Mouse (Mus musculus) neutrophil, adult 59 days (primary cell): ENCODE measurements around the gene Dirc2. TPM values are rescaled to one million over a fixed set of nuclear protein-coding genes. Genes with fewer than 3 reads are reported as not detected.

Experiments used
- total RNA-seq, 2 experiments: library from RNA; stranded (reverse); gene quantifications; 1 replicate in 1 of 2; 2 replicates in 1 of 2; pipeline ENCODE4 v1.2.4; 2023

Dirc2 gene
- 10 to 100 TPM; 19.2 to 22.4 TPM for total RNA-seq

DNA sequence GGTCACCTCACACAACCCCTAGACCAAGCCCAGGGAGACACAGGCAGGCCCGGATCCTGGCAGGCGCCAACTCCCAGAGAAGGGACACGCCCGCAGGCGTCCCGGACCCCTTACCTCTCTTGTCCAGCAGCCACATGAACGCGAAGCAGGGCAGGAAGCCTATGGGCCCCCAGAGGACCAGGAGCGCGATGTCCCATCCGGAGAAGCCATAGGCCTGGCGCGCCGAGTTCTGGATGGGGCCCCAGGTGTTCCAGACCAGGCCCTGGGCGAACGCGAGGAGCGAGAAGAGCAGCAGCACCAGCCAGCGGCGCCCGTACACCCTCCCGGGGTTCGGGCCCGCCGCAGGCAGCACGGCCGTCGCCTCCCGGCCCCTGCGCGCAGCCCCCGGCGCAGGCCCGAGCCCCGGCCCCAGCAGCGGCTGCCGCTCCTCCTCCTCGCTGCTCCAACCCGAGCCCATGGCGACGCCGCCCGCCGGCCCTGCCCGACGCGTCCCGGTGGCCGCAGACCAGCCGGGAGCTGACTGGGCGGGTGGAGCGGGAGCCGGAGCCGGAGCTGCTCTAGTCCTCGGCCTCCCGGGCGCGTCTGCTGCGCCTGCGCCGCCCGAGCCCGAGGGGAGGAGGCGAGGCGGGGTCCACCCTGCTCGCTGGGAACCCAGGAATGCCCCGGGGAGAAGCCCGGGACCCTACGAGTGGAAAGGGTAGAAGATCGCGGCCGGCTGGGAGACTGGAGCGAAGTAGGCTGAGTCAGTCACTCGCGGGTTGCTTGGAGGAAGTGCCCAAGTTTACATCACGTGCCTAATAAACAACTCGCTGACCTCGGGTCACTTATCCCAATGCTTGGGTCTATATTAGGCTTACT lies at the start of gene Dirc2:
TSS of gene Dirc2 (minus strand) at position 572 of the 858 bp plus-strand sequence.

DNA sequence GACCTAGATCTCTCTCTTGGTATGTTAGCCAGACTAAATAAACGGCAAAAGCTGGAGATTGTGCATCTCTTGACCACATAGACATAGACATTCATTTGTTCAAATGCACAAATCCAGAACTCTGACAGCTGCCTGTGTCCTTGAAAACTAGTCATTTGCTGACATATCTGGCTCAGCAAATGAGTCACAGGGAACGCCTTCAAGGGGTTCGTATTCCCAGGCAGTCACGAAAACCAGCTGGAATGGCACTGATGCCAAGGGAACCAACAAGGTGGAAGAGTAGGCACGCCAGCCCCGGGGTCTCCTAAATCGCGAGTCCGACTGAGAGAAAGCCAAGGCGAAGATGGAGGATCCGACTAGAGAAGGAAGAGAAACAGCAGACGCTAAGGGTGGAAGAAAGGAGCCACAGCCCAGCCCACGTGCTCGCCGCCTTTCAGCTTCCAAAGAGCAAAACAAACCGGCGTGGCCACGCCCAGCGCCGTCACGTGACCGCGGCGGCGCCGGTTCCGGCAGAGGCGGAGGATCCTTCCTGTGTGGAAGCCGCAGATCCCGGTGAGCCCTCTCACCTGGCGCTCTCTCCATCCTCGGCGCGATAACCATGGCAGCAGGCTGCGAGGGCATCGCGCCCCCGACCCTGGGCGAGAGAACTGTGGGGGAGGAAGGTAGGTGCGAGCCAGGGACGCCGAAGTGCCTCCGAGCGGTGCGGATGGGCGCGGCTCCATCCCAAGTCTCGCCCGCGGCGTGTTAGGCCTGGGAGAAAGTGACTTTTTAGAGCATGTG lies 912 bp upstream of the Dirc2 start, which contains the start of gene Hspbap1:
TSS of gene Hspbap1 (plus strand) at position 498 of the 780 bp plus-strand sequence.

Other genes starting within 250 kb of the Dirc2 start
- gene Sema5b, start 228.2 kb downstream of the Dirc2 start, total RNA-seq: not detected
- 10 to 100 TPM; 12.2 to 12.7 TPM for gene Hspbap1, start 1.0 kb upstream of the Dirc2 start, total RNA-seq
- 10 to 100 TPM; 22.1 to 23.3 TPM for gene Parp14, start 102.2 kb upstream of the Dirc2 start, total RNA-seq
- 10 to 100 TPM; 20.8 to 22.7 TPM for gene Parp9, start 169.1 kb upstream of the Dirc2 start, total RNA-seq
- 10 to 100 TPM; 18.5 to 21.5 TPM for gene Dtx3l, start 169.8 kb upstream of the Dirc2 start, total RNA-seq
- 10 to 100 TPM; 40.0 to 43.1 TPM for gene Kpna1, start 209.4 kb upstream of the Dirc2 start, total RNA-seq